Mouse (Mus musculus) intestine, embryonic 16.5 days (tissue): ENCODE results near the gene 9130213A22Rik. TPM values are rescaled to one million over a fixed set of nuclear protein-coding genes. Genes with fewer than 3 reads are reported as not detected.
A peak's percentile ranks its signal among the peaks of the same experiment; 100 is the strongest.

Source experiments
- ATAC-seq: fragments of 200-750 bp; cut with Nextera tagmentation; 2 replicates; pipeline ENCODE4 v1.8.0; 2017; ENCODE audit warnings: moderate TSS enrichment, moderate library complexity
- H3K27ac ChIP-seq: fragments of 300-500 bp; sonication (generic); 2 replicates; pipeline ENCODE4 v1.5.1; 2014; ENCODE audit warnings: mild to moderate bottlenecking, low read length
- H3K27me3 ChIP-seq: fragments of 300-500 bp; sonication (generic); replicated peaks from 2 replicates; pipeline ENCODE4 v1.6.1; 2014; ENCODE audit warnings: low read length, control low read depth, mixed read lengths; ENCODE audit not compliant: control insufficient read depth, insufficient read depth
- H3K36me3 ChIP-seq: fragments of 300-500 bp; sonication (generic); 2 replicates; pipeline ENCODE4 v1.6.1; 2014; ENCODE audit warnings: low read length, control low read depth; ENCODE audit not compliant: control insufficient read depth, insufficient read depth
- H3K4me1 ChIP-seq: fragments of 300-500 bp; sonication (generic); 2 replicates; pipeline ENCODE4 v1.6.1; 2014; ENCODE audit warnings: low read length, control low read depth, mixed read lengths; ENCODE audit not compliant: control insufficient read depth, insufficient read depth
- H3K4me2 ChIP-seq: fragments of 300-500 bp; sonication (generic); 2 replicates; pipeline ENCODE4 v1.6.1; 2014; ENCODE audit warnings: low read depth, low read length, control low read depth
- H3K4me3 ChIP-seq: fragments of 300-500 bp; sonication (generic); 2 replicates; pipeline ENCODE4 v1.5.1; 2014; ENCODE audit warnings: mild to moderate bottlenecking, low read length
- H3K9ac ChIP-seq: fragments of 300-500 bp; sonication (generic); 2 replicates; pipeline ENCODE4 v1.6.1; 2014; ENCODE audit warnings: low read depth, low read length
- H3K9me3 ChIP-seq: fragments of 300-500 bp; sonication (generic); 2 replicates; pipeline ENCODE4 v1.6.1; 2016; ENCODE audit warnings: low read length, control low read depth; ENCODE audit not compliant: control insufficient read depth
- WGBS: fragments of 180-500 bp; shearing (Covaris S2); extraction: QIAGEN DNeasy Blood & Tissue Kit; methylation state at CpG from one replicate; pipeline ENCODE4 v1.1.7; 2014; 5-methylcytosine and 5-hydroxymethylcytosine counted together
- polyA plus RNA-seq: library from polyadenylated mRNA; unstranded; fragments of >200 nt; fragmentation: Nextera tagmentation; extraction: Ambion mirVana; gene quantifications from 2 replicates; pipeline ENCODE4 v1.2.1, GENCODE M21; 2015

9130213A22Rik gene
- polyA plus RNA-seq, 1 experiment from 2014 or later: 0.29 TPM

GRCm38 (mm10) chr11:69110319-69111046 lies 11.9 kb downstream of the 9130213A22Rik start:
- WGBS: 2% methylated on average over 30 of the region's 30 CpGs

DNA sequence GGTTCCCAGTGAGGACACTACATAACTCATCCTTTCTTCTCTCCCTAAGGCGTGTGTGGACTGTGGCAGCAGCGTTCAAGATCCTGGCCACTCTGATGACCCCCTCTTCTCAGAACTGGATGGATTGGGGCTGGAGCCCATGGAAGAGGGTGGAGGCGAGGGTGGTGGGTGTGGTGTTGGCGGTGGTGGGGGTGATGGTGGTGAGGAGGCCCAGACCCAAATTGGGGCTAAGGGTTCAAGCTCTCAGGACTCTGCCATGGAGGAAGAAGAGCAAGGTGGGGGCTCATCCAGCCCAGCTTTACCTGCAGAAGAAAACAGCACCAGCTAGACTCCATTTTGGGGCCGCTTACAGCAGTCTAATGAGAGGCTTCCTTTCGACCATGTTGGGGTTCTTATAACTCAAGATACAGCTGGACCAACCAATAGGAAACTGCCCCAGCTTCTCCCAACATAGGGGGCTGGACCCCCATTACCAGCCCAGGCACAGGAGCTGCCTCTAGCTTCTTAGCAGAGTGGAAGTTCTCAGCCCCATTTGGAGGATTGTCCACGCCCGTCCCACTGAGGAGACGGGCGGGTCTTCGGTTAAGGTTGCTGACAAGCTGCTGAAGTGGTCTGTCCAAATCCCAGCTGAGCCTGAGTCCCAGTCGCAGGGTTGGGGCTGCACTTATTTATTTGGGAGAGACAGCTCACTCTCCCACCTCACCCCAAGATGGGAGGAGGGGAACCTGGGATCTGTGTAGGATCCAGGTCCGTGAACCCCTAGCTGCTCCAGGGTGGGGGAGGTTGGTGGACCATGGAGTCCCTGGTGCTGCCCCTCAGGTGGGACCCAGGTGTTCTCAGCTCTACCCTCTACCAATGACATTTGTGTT lies 13.1 kb downstream of the 9130213A22Rik start:
- no peaks in the 10 kb centered on the region for H3K27me3 ChIP-seq
- H3K4me1 ChIP-seq: peaks cover 8% of the 10 kb centered on the region
- no peak for ATAC-seq
- 86% methylated on average over 13 of the region's 13 CpGs for WGBS
- peaks cover 39% of the 10 kb centered on the region for H3K36me3 ChIP-seq
- no peak overlapping the region for H3K27ac ChIP-seq
- H3K9ac ChIP-seq: peak overlapping the region; percentile 7; the same call in 1 of the 2 replicates
- no peaks in the 10 kb centered on the region for H3K9me3 ChIP-seq
- H3K4me2 ChIP-seq: no peak overlapping the region
- H3K4me3 ChIP-seq: no peak overlapping the region

More at GRCm38 (mm10) chr11:69110319-69111046, 11.9 kb downstream of the 9130213A22Rik start:
- H3K36me3 ChIP-seq: peaks cover 27% of the 10 kb centered on the region
- 0 out of 2 replicates have a peak overlapping the region, but pooled peaks have one; percentile 46 for H3K27ac ChIP-seq
- H3K27me3 ChIP-seq: no peaks in the 10 kb centered on the region
- peaks cover 8% of the 10 kb centered on the region for H3K4me1 ChIP-seq
- peak overlapping the region; percentile 55 for H3K4me3 ChIP-seq
- H3K4me2 ChIP-seq: peak overlapping the region; percentile 70
- H3K9ac ChIP-seq: peak overlapping the region; percentile 52; the same call in 1 of the 2 replicates
- H3K9me3 ChIP-seq: no peaks in the 10 kb centered on the region
- peak; percentile 74 for ATAC-seq

DNA sequence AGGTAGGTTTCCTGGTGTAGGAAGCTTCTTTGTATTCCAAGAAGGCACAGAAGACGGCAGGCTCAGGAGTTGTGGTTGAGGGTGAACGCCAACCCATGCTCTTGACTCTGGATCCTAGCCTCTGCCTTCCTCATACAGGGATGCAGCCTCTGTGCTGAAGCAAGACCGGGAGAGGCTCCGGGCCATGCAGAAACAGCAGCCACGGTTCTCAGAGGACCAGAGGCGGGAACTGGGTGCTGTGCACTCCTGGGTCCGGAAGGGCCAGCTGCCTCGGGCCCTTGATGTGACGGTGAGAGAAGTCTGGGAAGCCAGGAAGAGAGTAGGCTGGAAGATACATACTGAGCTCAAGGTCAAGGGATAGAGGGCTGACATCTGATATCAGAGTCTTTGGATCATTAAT lies 14.2 kb downstream of the 9130213A22Rik start:
- 91% methylated on average over 9 of the region's 9 CpGs for WGBS
- no peak for ATAC-seq
- Histone ChIP-seq H3K36me3 (peaks cover 48% of the 10 kb centered on the region), H3K9ac (no peak overlapping the region), H3K4me2 (no peak overlapping the region), H3K27me3 (no peaks in the 10 kb centered on the region), H3K27ac (no peak overlapping the region), H3K4me3 (no peak overlapping the region), H3K4me1 (peaks cover 8% of the 10 kb centered on the region), H3K9me3 (no peaks in the 10 kb centered on the region)

GRCm38 (mm10) chr11:69107676-69108075 lies 14.7 kb downstream of the 9130213A22Rik start:
- no peak overlapping the region for H3K4me2 ChIP-seq
- no peaks in the 10 kb centered on the region for H3K9me3 ChIP-seq
- ATAC-seq: no peak
- H3K27ac ChIP-seq: no peak overlapping the region
- H3K9ac ChIP-seq: no peak overlapping the region
- 89% methylated on average over 11 of the region's 11 CpGs for WGBS
- H3K36me3 ChIP-seq: peaks cover 53% of the 10 kb centered on the region
- H3K4me1 ChIP-seq: peaks cover 8% of the 10 kb centered on the region
- H3K27me3 ChIP-seq: no peaks in the 10 kb centered on the region
- H3K4me3 ChIP-seq: no peak overlapping the region

GRCm38 (mm10) chr11:69106842-69107241 lies 15.5 kb downstream of the 9130213A22Rik start:
- no peak overlapping the region for H3K4me2 ChIP-seq
- no peaks in the 10 kb centered on the region for H3K27me3 ChIP-seq
- H3K9ac ChIP-seq: no peak overlapping the region
- peaks cover 8% of the 10 kb centered on the region for H3K4me1 ChIP-seq
- peaks cover 60% of the 10 kb centered on the region for H3K36me3 ChIP-seq
- ATAC-seq: no peak
- WGBS: 86% methylated on average over 11 of the region's 11 CpGs
- no peak overlapping the region for H3K4me3 ChIP-seq
- no peak overlapping the region for H3K27ac ChIP-seq
- no peaks in the 10 kb centered on the region for H3K9me3 ChIP-seq

DNA sequence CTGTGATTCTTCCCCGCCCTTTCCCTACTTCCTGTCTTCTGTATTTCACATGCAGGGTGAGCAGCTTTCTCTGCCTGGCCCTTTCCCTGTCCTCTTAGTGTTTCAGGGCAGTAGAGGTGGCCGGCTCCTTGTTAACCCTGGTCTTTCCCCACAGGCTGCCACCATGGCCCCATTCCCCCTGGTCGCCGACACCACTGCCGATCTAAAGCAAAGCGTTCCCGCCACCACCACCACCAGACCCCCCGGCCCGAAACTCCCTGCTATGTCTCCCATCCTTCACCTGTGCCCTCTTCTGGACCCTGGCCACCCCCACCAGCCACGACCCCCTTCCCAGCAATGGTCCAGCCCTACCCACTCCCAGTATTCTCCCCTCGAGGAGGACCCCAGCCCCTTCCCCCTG lies 16.1 kb downstream of the 9130213A22Rik start:
- H3K27ac ChIP-seq: no peak overlapping the region
- 92% methylated on average over 11 of the region's 11 CpGs for WGBS
- ATAC-seq: no peak
- H3K27me3 ChIP-seq: no peaks in the 10 kb centered on the region
- peaks cover 63% of the 10 kb centered on the region for H3K36me3 ChIP-seq
- no peak overlapping the region for H3K9ac ChIP-seq
- H3K9me3 ChIP-seq: no peaks in the 10 kb centered on the region
- H3K4me2 ChIP-seq: no peak overlapping the region
- H3K4me1 ChIP-seq: peaks cover 8% of the 10 kb centered on the region
- H3K4me3 ChIP-seq: no peak overlapping the region

DNA sequence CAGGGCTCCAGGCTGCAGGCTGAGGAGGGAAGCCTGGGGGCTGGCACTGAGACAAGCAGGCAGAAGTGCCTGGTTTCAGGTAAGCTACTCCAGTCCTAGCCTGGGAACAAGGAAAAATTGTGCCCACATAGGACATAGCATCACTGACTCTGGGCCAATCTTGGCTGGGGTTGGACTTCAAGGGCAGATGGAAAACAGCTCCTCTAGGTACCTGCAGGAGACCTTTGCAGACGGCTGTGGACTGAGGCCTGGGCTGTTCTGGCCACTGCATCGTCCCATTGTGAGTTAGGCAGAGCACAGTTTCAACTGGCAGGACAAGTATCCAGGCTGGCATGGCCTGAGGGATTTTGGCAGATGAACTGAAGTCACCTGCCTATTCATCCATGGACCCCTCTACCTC lies 16.6 kb downstream of the 9130213A22Rik start:
- Histone ChIP-seq H3K4me3 (no peak overlapping the region), H3K9me3 (no peaks in the 10 kb centered on the region), H3K27me3 (no peaks in the 10 kb centered on the region), H3K9ac (no peak overlapping the region), H3K27ac (no peak overlapping the region), H3K4me2 (no peak overlapping the region), H3K36me3 (peaks cover 63% of the 10 kb centered on the region), H3K4me1 (peaks cover 8% of the 10 kb centered on the region)
- ATAC-seq: no peak
- 92% methylated on average over 2 of the region's 2 CpGs for WGBS

GRCm38 (mm10) chr11:69105227-69105626 lies 17.2 kb downstream of the 9130213A22Rik start:
- Histone ChIP-seq H3K9ac (no peak overlapping the region), H3K4me1 (peaks cover 13% of the 10 kb centered on the region), H3K4me3 (no peak overlapping the region), H3K9me3 (no peaks in the 10 kb centered on the region), H3K36me3 (peaks cover 63% of the 10 kb centered on the region), H3K4me2 (no peak overlapping the region), H3K27me3 (no peaks in the 10 kb centered on the region), H3K27ac (no peak overlapping the region)
- 87% methylated on average over 6 of the region's 6 CpGs for WGBS
- no peak for ATAC-seq

- H3K4me1 ChIP-seq: peaks cover 13% of the 10 kb centered on the region
- no peak overlapping the region for H3K4me3 ChIP-seq
- peaks cover 63% of the 10 kb centered on the region for H3K36me3 ChIP-seq
- H3K27ac ChIP-seq: no peak overlapping the region
- WGBS: 92% methylated on average over 14 of the region's 14 CpGs
- no peak for ATAC-seq
- H3K9me3 ChIP-seq: no peaks in the 10 kb centered on the region
- H3K9ac ChIP-seq: no peak overlapping the region
- H3K27me3 ChIP-seq: no peaks in the 10 kb centered on the region
- H3K4me2 ChIP-seq: no peak overlapping the region
Measured at GRCm38 (mm10) chr11:69104487-69104886, 17.9 kb downstream of the 9130213A22Rik start.
